Mouse (Mus musculus) forelimb bud, embryonic 11.5 days (tissue): Measurements from ENCODE around the gene Mrps27.

Experiments
- DNase-seq: peaks from one replicate; pipeline ENCODE4 v3.0.0-alpha.2; 2012; ENCODE audit warnings: low read depth, low spot score

Mrps27 gene

DNA sequence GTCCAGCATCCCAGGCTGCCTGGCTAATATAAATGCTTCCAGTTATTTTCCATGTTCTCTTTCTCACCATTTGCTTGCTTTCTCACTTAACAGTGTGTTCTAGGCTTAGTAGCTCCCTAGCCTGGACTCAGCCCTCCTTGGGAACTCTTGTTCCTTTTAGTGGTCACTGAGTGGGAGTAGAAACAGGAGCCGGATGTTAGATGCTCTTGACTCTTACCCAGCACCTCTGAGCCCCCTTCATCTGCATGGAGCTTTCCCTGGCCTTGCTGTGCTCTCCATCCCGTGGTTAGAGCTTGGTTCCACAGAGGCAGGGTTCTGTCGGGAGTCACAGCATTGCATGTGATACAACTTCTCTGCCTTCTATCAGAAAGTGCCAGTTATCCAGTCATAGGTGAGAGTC, 7.0 kb downstream of the Mrps27 start:
- DNase-seq = no peak

DNA sequence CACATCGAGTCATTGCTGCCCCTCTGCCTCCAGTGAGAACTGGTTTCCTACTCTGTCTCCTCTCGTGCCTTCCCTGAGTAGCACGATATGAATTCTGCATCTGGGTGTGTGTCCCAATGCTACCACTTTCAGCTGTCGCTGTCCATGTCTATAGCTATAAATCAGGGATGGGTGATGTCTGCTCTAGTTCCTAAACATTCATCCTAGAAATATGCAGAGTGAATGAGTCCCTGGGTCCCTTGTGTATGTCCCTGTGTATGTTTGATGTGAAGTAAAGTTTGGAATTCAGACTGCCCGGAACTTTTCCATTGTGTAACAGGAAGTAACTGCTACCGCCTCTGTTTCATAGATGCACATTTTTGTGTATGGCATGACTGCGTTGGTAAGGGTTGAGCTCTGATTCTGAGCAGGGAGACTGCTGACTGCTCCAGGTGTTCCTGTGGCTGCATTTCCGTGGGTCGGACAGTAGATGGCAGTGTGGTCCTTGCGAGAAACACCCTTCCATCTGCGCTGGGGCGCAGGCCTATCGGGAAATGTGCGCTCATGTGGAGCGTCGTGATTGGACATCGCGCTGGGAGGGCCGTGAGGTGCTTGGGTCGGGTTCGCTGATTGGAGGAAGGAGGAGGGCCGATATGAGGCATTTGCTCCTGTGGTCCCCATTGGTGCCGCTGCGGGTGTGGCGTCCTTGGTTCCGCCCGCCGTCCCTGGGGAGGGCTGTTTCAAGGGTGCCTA, 8.3 kb downstream of the Mrps27 start:
- peak; percentile 99 for DNase-seq

DNA sequence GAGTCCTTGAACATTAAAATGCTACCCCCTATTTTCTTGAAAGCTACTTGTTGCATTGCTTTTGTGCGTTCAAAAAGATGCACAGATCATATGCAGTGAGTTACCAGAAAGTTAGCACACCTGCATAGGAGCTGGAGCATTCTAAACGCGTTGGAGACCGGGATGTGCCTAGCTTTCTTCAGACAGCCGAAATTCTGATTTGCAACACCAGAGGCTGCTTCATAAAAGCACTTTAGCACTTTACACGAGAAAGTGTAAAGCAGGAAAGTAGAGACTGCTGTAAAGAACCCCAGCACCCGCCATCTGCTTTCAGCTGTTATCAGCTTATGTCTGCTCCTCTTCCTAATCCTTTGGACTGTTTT, 8.9 kb downstream of the Mrps27 start:
- DNase-seq = no peak

DNA sequence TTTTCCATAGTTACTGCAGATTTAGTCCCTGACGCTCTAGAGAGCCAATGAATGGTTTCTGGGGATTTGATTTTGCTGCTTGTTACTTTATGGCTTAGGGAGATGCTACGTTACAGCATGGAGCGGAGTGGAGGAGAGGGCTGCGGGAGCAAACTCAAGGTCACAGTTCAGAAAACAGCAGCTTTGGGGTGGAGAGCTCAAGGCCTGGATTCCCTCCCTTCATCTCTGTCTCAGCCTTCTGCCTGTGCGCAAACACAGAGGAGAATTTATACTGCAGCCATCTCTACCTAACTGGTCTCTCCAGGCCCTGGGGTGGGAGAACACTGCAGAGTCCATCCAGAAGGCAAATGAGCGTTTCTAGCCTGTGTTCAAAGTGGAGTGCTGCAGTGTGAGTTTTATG, 10.5 kb downstream of the Mrps27 start:
- DNase-seq = no peak

DNA sequence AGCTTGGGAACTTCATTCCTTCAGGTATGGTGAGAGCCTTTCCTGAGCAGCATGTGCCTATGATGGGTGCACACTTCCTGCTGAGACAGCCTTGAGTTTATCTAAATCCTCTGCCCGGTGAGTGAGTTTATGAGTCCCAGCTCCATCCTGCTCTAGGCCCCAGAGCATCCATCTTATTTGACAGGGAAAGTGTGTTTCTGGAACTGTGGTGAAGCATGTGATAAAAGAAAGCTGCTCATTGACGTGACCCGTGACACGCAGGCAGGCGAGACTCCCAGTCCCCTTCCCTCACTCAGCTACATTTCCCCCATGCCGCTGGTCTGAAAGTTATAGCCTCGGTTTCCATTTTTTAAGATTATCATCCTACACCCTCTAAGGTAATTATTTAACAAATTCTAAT, 11.3 kb downstream of the Mrps27 start:
- no peak for DNase-seq

DNA sequence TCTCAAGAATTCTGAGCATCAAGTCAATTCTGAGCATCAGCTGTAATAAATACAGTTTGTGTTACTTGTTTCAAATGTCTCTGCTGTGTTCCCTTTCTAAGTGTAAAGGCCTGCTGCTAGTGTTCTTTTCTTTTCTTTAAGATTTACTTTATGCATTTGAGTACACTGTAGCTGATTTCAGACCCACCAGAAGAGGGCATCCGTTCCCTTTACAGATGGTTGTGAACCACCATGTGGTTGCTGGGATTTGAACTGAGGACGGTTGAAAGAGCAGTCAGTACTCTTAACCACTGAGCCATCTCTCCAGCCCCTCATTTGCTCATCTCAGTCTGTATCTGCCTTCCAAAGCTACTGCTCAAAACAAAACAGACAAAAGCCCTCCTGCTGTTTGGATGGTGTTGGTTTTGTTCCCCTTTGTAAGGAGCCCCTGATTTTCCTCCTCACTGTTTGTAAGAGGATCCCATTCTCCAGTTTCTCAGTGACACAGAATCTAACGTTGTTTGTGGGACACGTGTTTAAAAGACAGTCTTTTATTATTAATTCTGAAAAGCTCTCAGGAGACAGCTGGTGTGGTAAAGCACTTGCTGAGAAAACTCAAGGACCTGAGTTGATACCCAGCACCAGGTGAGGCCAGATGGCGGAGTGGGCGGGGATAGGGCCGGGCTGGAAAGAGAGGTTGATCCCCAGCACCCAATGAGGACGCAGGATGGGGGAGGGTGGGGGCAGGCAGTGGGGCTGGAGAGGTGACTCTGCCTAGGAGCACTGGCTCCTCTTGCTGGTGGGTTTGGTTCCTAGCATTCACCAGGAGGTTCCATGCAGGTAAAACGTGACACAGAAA, 12.1 kb downstream of the Mrps27 start:
- DNase-seq = no peak

DNA sequence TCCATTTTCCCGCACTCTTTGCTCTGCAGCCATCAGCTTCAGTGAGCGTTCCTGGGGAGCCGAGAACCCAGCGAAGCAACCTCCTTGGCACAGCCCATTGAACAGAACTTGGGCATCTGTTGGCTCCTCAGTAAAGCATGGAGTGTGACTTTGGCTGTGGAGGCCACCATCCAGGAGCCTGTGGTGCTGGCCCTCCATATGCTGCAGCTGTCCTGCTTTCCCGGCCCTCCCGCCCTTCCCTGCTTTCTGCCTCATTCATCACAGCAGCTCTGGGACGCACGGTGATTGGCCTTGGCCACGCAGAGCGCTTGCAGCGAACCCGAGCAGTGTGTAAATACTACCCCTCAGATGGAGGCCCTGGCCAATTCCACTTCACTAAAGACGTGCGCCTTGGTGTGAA, 14.3 kb downstream of the Mrps27 start:
- DNase-seq = no peak

DNA sequence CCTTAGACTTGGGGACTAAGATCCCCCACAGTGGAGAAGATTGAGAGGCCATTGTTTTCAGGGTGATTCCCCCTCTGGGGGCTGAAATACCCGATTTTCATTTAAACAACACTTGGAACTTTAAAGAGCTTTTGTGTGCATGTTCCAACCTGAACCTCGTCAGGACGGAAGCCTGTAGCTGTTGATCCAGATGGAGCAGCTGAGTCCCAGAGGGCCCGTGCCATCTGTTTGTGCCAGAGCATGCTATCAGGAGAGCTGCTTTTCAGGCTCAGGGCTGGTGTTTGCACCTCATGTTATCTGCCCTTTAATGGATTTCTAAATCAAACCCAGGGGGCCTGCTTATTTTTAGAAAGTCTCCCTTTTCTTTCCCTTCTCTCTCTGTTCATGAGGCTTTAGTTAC, 19.3 kb downstream of the Mrps27 start:
- DNase-seq = no peak

DNA sequence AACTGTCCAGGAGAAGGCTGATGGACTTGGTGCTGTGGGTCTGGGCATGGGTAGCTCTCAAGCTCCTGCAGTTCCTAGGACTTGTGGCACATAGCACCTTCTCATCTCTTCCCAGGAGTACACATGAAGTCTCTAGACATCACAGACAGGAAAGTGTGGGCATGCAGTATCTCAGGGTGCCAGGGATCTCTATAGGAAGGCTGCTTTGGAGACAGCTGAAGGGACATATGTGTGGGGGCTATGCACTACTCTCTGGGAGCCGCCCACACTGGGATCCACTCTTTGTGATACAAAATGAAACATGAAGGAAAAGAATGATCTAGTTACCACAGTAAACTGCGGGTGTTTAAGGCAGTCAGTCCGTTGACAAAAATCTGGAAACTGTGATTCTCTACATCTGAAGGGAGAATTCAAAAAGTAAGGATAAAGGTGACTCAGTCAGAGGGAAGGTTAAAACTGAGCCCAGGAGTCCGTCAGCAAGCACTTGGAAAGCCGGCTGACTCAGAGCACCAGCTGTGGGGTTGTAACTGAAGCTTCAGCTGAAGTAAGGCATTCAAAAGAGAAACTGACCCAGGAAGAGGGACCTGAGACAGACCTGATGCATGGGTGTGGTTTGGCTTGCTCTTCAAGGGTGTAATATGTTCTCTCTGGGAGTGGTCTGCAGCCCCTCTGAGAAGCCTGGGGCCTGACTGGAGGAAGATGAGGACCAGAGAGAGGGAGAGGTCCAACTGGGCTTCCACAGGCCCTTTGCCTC, 22.0 kb downstream of the Mrps27 start:
- no peak for DNase-seq

DNA sequence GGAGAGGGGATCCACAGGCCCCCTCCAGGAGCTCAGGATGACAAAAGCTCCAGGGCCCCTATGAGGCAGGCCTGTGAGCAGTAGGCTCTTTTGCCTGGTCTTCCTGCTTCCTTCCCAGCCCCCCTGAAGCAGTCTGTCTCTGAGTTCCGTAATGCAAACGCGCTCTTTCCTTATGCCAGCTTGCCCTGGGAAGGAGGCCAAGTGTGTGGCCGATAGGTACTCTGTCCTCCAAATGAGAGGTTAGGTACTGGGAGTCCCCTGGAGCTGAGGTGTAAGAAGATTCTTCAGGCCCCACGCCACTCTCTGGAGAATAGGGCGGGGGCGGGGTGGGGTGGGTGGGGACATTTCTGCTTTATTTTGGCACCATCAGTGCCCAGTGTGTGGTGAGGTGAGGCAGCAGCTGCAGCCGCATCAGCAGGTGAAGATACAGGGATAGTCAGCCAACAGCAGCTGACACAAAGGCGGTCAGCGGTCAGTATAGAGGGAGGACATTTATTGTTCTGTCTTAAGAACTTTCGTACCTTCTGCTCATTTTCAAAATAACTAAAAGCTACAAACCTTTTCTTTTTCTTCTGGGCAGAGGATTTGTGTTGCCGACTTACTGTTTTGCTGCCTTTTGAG, 23.1 kb downstream of the Mrps27 start:
- no peak for DNase-seq

DNA sequence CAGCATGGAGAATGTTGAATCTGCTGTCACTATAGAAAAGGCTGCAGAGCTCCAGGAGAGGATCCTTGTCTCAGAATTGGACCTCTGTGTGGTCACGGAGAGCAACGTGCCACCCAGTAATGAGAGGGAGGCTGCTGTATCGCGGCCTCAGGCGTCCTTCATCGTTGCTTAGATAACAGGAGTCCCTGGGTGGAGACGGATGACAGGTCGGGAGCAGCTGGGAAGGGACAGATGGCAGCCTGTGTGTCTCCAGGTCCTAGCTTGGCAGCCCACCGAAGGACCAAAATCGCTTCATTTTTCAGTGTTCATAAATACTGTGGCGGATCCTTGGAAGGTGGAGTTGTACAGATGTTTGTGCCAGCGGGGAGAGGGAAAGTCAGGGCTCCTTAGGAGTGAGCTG, 24.5 kb downstream of the Mrps27 start:
- no peak for DNase-seq

DNA sequence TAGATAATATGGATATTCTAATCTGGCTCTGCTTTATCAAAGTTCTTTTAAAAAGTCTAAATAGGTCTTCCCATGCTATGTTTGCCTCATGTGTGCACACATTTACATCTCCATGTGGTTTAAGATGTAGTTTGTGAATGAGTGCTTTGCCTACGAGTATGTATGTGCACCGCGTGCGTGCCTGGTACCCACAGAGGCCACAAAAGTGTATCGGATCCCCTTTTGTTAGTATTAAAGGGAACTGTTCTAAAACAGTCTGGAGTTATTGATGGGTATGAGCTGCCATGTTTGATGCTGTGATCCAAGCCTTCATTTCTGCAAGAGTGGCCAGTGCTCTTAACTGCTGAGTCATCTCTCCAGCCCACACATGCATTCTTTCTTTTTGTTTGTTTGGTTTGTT, 26.7 kb downstream of the Mrps27 start:
- DNase-seq = no peak

DNA sequence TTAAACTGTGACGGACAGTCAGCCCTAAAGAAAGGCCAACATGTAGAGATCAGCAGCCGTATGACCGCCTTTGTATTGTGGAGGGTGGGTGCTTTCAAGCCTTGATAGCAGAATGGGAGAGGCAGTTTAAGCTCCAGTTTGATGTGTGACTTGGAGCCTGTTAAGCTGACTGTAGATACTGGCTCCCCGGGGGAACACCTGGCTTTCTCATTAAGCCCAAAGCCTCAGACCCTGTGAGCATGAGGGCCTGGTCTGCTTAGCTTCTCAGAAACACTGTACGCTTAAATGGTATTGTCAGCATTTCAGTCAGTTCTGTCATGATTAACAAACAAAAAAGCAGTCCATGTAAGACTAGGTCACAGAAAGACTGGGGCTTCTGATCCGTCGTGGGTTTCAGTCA, 29.1 kb downstream of the Mrps27 start:
- DNase-seq = peak; percentile 56

DNA sequence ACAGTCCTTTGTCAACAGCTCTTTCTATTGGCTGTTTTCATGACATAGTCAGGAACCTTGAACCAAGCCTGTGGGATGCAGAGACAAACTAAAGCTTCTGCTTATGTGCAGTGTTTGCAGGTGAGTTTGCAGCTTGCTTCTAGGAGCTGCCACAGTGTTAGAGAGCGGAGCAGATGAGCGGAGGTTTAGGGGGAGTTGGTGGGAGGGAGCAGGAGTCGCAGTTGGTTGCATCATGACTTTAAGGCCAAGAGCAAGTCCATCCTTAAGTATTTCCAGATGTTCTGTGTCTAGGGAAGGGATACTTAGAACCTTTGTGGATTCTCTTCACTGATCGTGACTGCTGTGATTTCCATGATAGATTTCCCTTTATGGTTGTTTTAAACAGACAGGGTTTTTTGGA, 29.6 kb downstream of the Mrps27 start:
- DNase-seq = no peak

DNA sequence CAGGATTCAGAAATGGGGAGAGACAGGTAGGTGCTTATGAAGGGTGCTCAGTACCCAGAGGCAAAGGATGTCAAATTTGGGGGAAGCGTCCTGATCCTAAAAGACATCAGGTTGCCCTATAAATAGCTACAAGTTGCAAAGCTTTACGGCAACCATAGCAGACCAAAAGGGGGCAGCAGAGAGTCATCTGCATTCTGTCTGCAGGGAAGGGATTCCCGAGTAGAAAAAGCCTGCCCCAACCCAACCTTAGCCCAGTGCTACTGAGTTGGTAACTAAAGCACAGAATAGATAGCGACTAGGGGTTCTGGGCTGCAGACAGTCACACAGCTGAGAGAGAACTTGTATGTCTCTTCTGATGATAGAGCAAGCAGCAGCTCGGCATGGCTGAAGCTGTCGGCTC, 31.0 kb downstream of the Mrps27 start:
- DNase-seq = peak; percentile 88

DNA sequence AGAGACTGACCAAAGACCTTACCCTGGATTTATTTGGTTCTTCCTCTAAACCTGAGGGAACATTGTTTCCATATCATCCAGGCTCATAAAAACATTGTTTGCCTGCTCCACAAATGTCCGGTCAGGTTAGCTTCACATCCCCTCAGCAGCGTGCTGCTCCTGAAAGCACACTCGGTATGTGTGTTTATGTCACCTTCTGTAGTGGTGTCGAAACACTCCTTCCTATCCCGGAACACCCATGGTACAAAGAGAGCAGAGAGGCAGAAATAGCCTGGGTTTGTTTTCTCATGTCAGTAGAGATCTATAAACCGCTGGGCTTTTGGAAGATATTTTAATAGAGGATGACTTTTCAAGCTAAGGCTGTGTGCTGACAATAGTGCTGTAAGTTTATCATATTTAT, 32.5 kb downstream of the Mrps27 start:
- no peak for DNase-seq

DNA sequence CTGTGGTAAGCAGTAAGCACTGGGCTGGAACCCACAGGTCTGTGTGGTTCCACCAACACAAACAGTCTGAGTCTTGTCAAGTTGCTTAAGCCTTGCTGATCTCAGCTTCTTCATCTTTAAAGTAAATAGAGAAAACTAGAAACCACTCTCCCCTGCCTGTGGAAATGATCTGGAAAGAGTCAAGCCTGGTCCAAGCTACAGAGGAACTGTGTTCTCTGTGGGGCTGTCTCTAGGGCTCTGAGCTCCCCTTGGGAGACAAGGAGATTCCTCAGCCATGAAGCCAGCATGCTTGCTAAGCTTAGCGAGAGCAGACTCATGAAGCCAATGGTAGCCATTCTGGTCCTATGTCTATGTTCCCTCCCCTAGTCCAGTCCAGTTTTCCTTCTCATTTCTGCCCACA, 33.6 kb downstream of the Mrps27 start:
- DNase-seq = no peak

DNA sequence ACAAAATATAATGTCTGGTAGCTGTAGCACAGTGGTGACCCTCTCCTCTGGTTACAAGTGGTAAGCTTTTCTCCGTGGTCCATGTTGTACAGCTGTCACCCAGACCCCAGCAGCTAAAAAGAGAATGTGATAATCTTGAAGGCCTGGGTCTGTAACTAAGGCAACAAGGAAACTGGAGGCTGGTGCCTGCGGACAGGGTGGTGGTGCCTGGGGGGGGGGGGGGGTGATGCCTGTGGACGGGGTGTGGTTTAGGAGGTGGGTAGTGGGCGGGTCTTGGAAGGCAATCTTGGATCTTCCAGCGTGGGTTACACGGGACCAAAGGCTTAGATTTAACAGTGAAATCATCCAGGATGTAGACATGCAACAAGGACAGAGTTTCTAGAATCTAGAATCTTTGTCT, 37.8 kb downstream of the Mrps27 start:
- no peak for DNase-seq

DNA sequence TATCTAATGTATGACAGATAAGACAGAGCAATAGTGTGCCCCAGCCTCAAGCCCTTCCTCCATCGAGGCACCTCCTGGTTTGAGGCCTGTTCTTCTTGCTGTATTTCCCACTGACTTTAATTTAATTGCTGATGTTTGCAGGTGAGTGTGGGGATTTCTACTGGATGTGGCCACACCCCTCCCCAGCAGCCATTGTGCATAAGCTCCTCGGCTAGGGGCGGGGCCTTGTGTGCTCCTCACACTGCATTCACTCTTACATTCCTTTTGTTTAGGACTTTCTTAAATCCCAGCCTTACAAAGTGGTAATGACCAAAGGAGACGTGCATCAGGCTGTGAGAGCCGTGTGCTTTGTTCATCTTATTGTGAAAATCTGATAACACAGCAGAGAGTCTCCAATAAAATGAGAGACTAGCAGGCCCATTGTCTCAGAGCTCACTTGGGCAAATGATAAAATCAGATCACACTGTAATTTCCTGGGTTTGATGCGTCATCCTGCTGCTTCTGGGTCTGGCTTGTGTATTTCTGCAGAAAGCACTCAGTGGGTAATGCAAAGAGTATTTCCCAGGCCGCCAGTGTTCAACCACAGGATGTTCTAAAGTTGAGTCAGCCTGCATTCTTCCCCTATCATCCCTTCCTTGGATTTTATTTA, 40.1 kb downstream of the Mrps27 start:
- no peak for DNase-seq

DNA sequence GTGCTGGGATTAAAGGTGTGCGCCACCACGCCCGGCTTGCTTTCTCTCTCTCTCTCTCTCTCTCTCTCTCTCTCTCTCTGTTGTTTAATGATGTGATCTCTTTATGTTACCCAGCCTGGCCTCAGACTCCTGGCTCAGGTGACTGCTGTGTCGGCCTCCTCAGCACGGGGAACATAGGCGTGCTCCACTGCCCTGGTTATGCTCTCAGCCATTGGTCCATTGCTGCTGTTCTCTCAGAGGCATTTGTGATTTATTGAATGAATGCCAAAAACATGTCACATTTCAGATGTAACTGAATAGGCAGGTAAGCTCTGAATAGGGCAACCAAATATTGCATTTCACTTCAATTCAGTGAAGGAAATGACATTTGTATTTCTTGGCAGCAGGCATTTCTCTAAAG, 41.3 kb downstream of the Mrps27 start:
- DNase-seq = no peak

DNA sequence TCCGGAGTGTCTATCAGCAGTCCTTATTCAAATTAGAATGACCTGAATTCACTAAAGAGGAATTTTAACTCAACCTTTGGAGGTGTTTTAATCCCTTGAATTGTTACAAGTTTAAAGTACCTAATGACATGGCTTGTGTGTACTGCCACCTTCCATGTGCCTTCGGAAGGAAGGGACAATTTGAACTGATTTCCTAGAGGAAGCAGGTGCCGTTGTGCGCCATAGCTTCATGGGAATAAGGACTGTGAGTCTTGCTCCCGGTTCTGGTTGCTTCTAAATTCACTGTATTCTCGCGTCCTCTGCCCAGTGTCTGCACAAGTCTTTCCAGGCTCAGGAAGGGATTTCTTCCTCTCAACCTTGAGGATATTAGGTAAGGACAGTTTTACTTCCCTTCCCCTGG, 41.8 kb downstream of the Mrps27 start:
- no peak for DNase-seq
